Mouse (Mus musculus) megakaryocyte, embryonic 14.5 days (primary cell): ENCODE results near the gene Hspbp1. TPM values are rescaled to one million over a fixed set of nuclear protein-coding genes. Genes with fewer than 3 reads are reported as not detected.

Source experiments
- H3K27me3 ChIP-seq: replicated peaks from 2 replicates; pipeline ENCODE3; 2012; ENCODE audit warnings: inconsistent platforms
- H3K36me3 ChIP-seq: replicated peaks from 2 replicates; pipeline ENCODE3; 2012; ENCODE audit warnings: low read length, inconsistent platforms, mixed read lengths
- H3K4me1 ChIP-seq: 2 replicates; pipeline ENCODE4 v1.6.1; 2012; ENCODE audit warnings: inconsistent platforms
- H3K4me3 ChIP-seq: replicated peaks from 2 replicates; pipeline ENCODE3; 2012; ENCODE audit warnings: moderate library complexity, mild to moderate bottlenecking, inconsistent platforms
- H3K9me3 ChIP-seq: 2 replicates; pipeline ENCODE4 v1.6.1; 2012; ENCODE audit warnings: inconsistent platforms
- FLI1 ChIP-seq: IDR thresholded peaks from 2 replicates; pipeline ENCODE4 v1.6.1; 2012; ENCODE audit warnings: low read length, inconsistent platforms, mixed read lengths
- GATA1 ChIP-seq: IDR thresholded peaks from 3 replicates; pipeline ENCODE4 v1.6.1; 2012; ENCODE audit warnings: mixed read lengths, low read length, inconsistent platforms, borderline replicate concordance
- polyA plus RNA-seq: library from polyadenylated mRNA; stranded (reverse); fragments of >175 nt; gene quantifications from 2 replicates; pipeline ENCODE4 v1.2.3, GENCODE M21; 2012; ENCODE audit warnings: low replicate concordance; ENCODE audit not compliant: insufficient read depth

The Hspbp1 gene
- polyA plus RNA-seq, 1 experiment, result 71.8 TPM

DNA sequence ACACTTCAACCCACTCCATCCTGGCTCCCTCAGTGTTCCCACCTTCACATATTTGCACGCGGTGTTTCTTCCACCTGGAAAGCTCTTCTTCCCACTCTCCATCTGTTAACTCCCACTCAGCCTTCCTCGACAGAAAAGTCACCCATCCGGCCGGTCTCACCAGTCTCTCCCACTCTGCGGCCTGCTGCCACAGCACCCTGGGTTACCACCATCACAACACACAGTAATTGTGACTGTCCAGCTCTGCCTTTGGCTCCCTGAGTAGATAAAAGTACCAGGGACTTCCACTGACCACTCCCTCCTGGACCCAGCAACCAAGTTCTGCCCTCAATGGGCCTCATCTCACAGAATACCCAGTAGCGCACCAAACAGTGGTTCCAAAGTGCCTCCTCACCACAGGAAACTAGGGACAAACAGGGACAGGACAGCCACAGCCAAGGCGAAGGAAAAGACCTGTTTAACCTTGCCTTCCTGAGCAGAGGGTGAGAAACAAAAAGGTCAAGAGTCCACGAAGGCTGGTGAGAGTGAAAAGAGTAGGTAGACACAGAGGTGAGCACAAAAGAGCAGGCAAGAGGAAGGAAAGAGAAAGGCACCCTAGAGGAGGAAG lies 27.2 kb downstream of the Hspbp1 start:
- no peak for TF ChIP-seq GATA1
- TF ChIP-seq FLI1, result no peak
- H3K36me3 ChIP-seq, result peaks cover 50% of the 10 kb centered on the region
- no peaks in the 10 kb centered on the region for H3K9me3 ChIP-seq
- H3K27me3 ChIP-seq, result no peaks in the 10 kb centered on the region
- H3K4me1 ChIP-seq, result peaks cover 69% of the 10 kb centered on the region
- H3K4me3 ChIP-seq, result peak overlapping the region; percentile 98

DNA sequence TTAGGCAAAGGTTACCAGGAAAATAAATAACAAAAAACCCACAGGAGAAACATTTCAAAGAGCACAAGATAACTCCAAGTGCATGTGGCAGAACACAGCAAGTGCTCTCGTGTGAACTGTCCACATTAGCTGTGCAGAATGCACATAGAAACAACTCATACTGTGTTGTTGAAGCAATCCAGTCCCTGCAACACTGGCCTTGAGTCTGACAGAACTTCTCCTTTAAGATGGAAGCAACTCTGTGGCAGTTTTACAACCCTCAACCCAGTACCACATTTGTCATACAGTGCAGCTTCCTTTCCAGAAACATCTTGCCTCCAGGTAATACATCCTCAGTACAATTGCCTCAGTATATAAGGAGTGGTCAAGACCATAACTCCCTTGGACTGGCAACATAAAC lies 28.1 kb downstream of the Hspbp1 start:
- Histone ChIP-seq H3K27me3 (no peaks in the 10 kb centered on the region), H3K4me3 (peak overlapping the region; percentile 98), H3K9me3 (no peaks in the 10 kb centered on the region), H3K36me3 (peaks cover 51% of the 10 kb centered on the region), H3K4me1 (peaks cover 77% of the 10 kb centered on the region)
- no peak for TF ChIP-seq FLI1
- no peak for TF ChIP-seq GATA1

DNA sequence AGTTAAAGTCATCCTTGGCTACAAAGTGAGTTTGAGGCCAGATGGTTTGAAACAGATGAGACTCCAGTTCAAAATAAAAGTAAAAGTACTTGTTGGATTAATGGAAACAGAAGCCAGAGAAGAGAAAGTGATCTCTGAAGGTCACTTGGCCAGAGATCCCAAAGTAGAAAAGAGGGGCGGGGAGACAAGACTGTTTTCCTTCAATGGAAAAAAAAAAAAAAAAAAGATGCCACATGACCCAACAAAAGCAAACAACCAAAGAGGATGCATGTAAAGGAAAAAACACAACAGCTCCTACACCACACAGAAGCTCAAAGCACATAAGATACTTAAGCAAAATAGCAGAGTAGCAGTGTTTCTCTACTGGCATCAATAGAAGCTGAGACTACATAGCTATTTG lies 29.0 kb downstream of the Hspbp1 start:
- no peak for TF ChIP-seq GATA1
- no peak for TF ChIP-seq FLI1
- no peaks in the 10 kb centered on the region for H3K9me3 ChIP-seq
- H3K36me3 ChIP-seq, result peaks cover 55% of the 10 kb centered on the region
- H3K4me1 ChIP-seq, result peaks cover 82% of the 10 kb centered on the region
- no peaks in the 10 kb centered on the region for H3K27me3 ChIP-seq
- H3K4me3 ChIP-seq, result peak overlapping the region; percentile 98

DNA sequence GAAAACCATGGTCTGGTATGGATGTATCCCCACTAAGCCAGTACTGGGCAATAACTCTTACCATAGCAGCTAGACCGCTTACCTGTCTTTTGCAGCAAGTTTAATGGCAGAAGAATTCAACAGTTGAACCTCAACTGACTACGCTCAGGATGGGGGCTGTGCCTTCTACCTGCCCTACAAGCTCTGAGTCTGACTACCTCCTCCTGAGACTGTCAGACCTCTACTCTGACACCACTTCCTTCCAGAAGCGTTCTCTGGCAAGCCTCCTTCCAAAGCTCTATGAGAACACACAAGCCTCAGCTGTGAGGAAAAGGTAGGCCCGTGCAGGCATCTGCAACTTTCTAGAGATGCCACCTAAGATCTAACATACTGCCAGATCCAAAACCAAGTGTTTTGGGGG lies 29.5 kb downstream of the Hspbp1 start:
- TF ChIP-seq GATA1 (no peak), FLI1 (no peak)
- no peaks in the 10 kb centered on the region for H3K9me3 ChIP-seq
- H3K4me1 ChIP-seq, result peaks cover 83% of the 10 kb centered on the region
- peaks cover 50% of the 10 kb centered on the region for H3K36me3 ChIP-seq
- H3K27me3 ChIP-seq, result no peaks in the 10 kb centered on the region
- peak overlapping the region; percentile 98 for H3K4me3 ChIP-seq

DNA sequence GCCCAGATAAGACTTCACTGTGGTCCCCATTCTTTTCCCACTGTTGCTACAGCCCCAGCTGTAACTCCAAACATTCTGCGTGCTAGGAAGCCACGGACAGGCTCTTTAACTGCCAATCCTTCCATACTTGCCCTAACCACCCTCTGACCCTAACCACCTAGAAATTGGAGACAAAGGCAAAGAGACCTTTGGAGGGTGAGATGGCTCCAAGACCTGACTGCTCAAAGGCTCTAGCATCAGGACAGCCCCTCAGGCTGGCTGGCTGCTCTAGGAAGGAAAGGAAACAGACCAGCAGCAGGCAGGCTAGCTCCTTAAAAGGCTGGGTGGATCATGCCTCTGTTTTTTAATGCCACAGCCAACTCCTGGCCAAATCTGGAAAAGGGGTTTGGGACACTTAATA lies 30.6 kb downstream of the Hspbp1 start:
- TF ChIP-seq GATA1 (no peak), FLI1 (no peak)
- peak overlapping the region; percentile 98 for H3K4me3 ChIP-seq
- no peaks in the 10 kb centered on the region for H3K27me3 ChIP-seq
- H3K9me3 ChIP-seq, result no peaks in the 10 kb centered on the region
- H3K4me1 ChIP-seq, result peaks cover 78% of the 10 kb centered on the region
- H3K36me3 ChIP-seq, result peaks cover 49% of the 10 kb centered on the region

DNA sequence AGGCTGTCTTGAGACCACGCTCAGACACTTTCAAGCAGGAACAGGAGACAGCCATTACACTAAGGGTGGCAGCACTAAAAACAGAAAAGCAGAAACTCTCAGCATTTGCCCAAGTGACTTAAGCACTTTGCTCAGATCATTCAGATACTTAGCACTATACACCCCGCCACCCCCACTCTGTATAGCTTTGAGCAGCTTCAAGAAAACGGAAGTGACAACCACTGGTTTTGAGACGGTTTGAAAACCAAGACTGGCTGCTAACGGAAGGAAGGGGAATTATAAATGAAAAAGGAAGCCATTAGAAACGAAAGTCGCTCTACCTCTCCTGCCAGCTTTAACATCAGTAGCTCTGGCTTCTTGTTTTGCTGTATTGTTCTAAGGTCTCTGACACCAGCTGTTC lies 31.1 kb downstream of the Hspbp1 start:
- Histone ChIP-seq H3K27me3 (no peaks in the 10 kb centered on the region), H3K4me3 (peak overlapping the region; percentile 98), H3K36me3 (peaks cover 49% of the 10 kb centered on the region), H3K4me1 (peaks cover 79% of the 10 kb centered on the region), H3K9me3 (no peaks in the 10 kb centered on the region)
- TF ChIP-seq FLI1 (no peak), GATA1 (no peak)

DNA sequence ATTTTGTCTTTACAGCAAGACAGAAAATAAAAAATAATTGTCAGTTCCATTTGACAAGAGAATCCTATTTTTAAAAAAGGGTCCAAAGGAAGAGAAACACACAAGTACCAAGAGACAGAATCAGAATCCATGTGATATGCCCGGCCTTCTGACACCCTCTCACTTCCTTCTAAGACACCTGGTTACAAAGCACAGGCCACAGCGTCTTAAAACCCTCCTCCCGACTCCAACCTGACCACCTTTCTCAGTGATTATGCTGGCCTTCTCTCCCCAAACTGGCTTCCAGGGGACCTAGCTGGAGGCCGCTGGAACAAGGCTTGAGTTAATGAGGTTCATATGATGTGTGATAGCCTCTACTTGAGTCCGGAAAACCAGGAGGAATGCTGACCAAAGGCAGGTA lies 31.5 kb downstream of the Hspbp1 start:
- Histone ChIP-seq H3K36me3 (peaks cover 51% of the 10 kb centered on the region), H3K4me3 (peak overlapping the region; percentile 98), H3K9me3 (no peaks in the 10 kb centered on the region), H3K4me1 (peaks cover 83% of the 10 kb centered on the region), H3K27me3 (no peaks in the 10 kb centered on the region)
- no peak for TF ChIP-seq GATA1
- TF ChIP-seq FLI1, result no peak

DNA sequence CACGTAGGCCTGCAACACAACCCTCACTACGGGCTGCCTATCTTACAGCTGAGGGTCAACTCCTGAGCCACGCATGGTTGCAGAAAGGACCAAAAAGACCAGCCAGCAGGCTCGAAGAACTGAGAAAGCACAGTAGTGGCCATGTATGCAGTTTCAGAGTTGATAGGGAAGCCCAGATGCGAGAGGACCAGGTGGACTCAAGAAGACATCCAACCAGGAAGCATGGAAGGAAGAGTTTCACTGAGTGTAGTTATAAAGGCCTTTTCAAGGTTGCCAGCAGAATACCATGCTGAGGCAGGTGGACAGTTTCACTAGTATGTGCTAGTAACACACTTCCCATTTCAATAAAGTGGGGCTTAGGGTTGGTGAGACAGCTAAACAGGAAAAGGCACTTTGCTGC lies 32.1 kb downstream of the Hspbp1 start:
- peaks cover 57% of the 10 kb centered on the region for H3K36me3 ChIP-seq
- H3K4me3 ChIP-seq, result peak overlapping the region; percentile 98
- no peaks in the 10 kb centered on the region for H3K9me3 ChIP-seq
- H3K27me3 ChIP-seq, result no peaks in the 10 kb centered on the region
- TF ChIP-seq GATA1 (no peak), FLI1 (no peak)
- peaks cover 89% of the 10 kb centered on the region for H3K4me1 ChIP-seq

DNA sequence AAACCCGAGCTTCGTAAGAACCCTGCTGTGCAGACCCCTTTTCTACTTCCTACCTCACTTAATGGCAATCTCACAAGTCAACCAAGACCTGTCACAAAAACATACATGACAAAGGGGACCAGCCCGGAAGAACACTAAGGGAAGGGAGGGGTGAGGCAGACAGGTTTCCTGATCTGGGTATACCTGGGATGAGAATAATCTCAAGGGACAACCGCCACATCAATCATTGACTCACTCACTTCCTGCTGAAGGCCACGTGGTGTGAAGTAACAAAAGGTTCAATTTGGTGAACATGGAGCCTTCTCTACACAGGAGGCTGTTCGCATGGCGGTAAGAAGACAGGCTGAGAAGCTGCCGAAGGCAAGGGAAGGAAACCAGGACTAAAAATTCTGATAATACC lies 33.3 kb downstream of the Hspbp1 start:
- TF ChIP-seq GATA1 (no peak), FLI1 (no peak)
- Histone ChIP-seq H3K36me3 (peaks cover 66% of the 10 kb centered on the region), H3K4me3 (peak overlapping the region; percentile 60), H3K27me3 (no peaks in the 10 kb centered on the region), H3K4me1 (peaks cover 91% of the 10 kb centered on the region), H3K9me3 (no peaks in the 10 kb centered on the region)

DNA sequence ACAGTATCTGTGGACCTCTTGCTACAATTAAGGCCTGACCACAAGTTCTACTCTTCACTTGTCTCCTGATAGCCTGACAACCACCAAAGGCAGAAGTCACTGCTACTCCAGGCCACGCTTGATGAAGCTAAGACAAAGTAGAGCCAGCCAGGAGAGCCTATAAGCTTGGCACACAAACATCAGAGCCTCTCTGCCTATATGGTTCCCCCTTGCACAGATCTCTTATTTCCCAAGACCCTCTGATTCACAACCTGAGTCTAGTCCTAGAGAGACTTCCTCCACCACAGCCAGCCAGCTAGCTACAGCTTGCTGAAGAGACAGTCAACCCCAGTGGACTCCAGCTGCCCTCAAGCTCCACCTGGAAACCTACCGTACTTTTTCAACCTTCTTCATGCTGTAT lies 36.9 kb downstream of the Hspbp1 start:
- no peak for TF ChIP-seq GATA1
- TF ChIP-seq FLI1, result no peak
- H3K36me3 ChIP-seq, result peaks cover 75% of the 10 kb centered on the region
- H3K27me3 ChIP-seq, result no peaks in the 10 kb centered on the region
- peaks cover 91% of the 10 kb centered on the region for H3K4me1 ChIP-seq
- peak overlapping the region; percentile 71 for H3K4me3 ChIP-seq
- H3K9me3 ChIP-seq, result no peaks in the 10 kb centered on the region
